Mouse (Mus musculus) MEL (cell line): Measurements from ENCODE around the gene Cyb5rl. TPM values are rescaled to one million over a fixed set of nuclear protein-coding genes. Genes with fewer than 3 reads are reported as not detected.
A peak's percentile ranks its signal among the peaks of the same experiment; 100 is the strongest.

Source experiments
- DNase-seq: peaks from one replicate; pipeline ENCODE4 v3.0.0; 2011; ENCODE audit warnings: low read depth, low spot score
- H3K27ac ChIP-seq: 2 replicates; pipeline ENCODE4 v1.5.1; 2012; ENCODE audit warnings: low read depth, mild to moderate bottlenecking, control low read depth, low read length, moderate library complexity; ENCODE audit not compliant: control insufficient read depth
- H3K27me3 ChIP-seq, 2 experiments: fragments of 150-350 bp in 1 of 2; sonication (generic) in 1 of 2; 2 replicates each; pipeline ENCODE4 v1.6.1; 2012; ENCODE audit warnings: low read length in 2 of 2, mild to moderate bottlenecking in 2 of 2, improper control_type of control experiment in 1 of 2, moderate library complexity in 1 of 2; ENCODE audit not compliant: insufficient read depth in 2 of 2, control insufficient read depth in 1 of 2
- H3K36me3 ChIP-seq, 2 experiments: 2 replicates each; pipeline ENCODE4 v1.6.1; 2012 to 2014; ENCODE audit warnings: low read length in 2 of 2, improper control_type of control experiment in 1 of 2, inconsistent platforms in 1 of 2, mild to moderate bottlenecking in 1 of 2; ENCODE audit not compliant: insufficient read depth in 2 of 2, control insufficient read depth in 1 of 2
- H3K4me1 ChIP-seq, 2 experiments: fragments of 150-350 bp in 1 of 2; sonication (generic) in 1 of 2; 2 replicates each; pipeline ENCODE4 v1.6.1; 2012; ENCODE audit warnings: low read length in 2 of 2, improper control_type of control experiment in 1 of 2, mild to moderate bottlenecking in 1 of 2; ENCODE audit not compliant: insufficient read depth in 2 of 2, control insufficient read depth in 1 of 2
- H3K4me3 ChIP-seq, 2 experiments: fragments of 150-350 bp in 1 of 2; sonication (generic) in 1 of 2; 2 replicates each; pipeline ENCODE4 v1.5.1; 2012; ENCODE audit warnings: low read depth in 2 of 2, low read length in 2 of 2, mild to moderate bottlenecking in 2 of 2, moderate library complexity in 2 of 2, control low read depth in 1 of 2, improper control_type of control experiment in 1 of 2; ENCODE audit not compliant: control insufficient read depth in 1 of 2, insufficient read depth in 1 of 2
- H3K79me2 ChIP-seq: 2 replicates; pipeline ENCODE4 v1.6.1; 2012; ENCODE audit warnings: mild to moderate bottlenecking, low read length, moderate library complexity; ENCODE audit not compliant: control insufficient read depth, poor library complexity, insufficient read depth
- H3K9ac ChIP-seq: 2 replicates; pipeline ENCODE4 v1.6.1; 2012; ENCODE audit warnings: low read depth, mild to moderate bottlenecking, control low read depth, low read length, moderate library complexity; ENCODE audit not compliant: control insufficient read depth, poor library complexity, severe bottlenecking
- H3K9me3 ChIP-seq: fragments of 150-350 bp; sonication (generic); replicated peaks from 2 replicates; pipeline ENCODE4 v1.6.1; 2012; ENCODE audit warnings: mild to moderate bottlenecking, low read length, improper control_type of control experiment, moderate library complexity; ENCODE audit not compliant: insufficient read depth
- BHLHE40 ChIP-seq: IDR thresholded peaks from 2 replicates; pipeline ENCODE4 v1.6.1; 2012; ENCODE audit warnings: low read depth, mild to moderate bottlenecking, inconsistent platforms, low read length, improper control_type of control experiment, borderline replicate concordance
- CHD1 ChIP-seq: IDR thresholded peaks from 2 replicates; pipeline ENCODE4 v1.6.1; 2012; ENCODE audit warnings: low read depth, mild to moderate bottlenecking, inconsistent platforms, low read length, improper control_type of control experiment
- E2F4 ChIP-seq: IDR thresholded peaks from 2 replicates; pipeline ENCODE4 v1.6.1; 2011; ENCODE audit warnings: low read depth, low read length, improper control_type of control experiment, borderline replicate concordance
- ELF1 ChIP-seq: IDR thresholded peaks from 2 replicates; pipeline ENCODE4 v1.6.1; 2014; ENCODE audit warnings: low read depth, mild to moderate bottlenecking, inconsistent platforms, low read length, improper control_type of control experiment, moderate library complexity
- EP300 ChIP-seq, 2 experiments: IDR thresholded peaks; 2 replicates each; pipeline ENCODE4 v1.6.1; 2011; ENCODE audit warnings: improper control_type of control experiment in 2 of 2, low read length in 2 of 2, low read depth in 1 of 2, mild to moderate bottlenecking in 1 of 2
- GATA1 ChIP-seq: IDR thresholded peaks from 2 replicates; pipeline ENCODE4 v1.6.1; 2011; ENCODE audit warnings: low read depth, low read length, improper control_type of control experiment
- JUND ChIP-seq: IDR thresholded peaks from 2 replicates; pipeline ENCODE4 v1.6.1; 2011; ENCODE audit warnings: low read depth, mild to moderate bottlenecking, improper control_type of control experiment, low read length
- KAT2A ChIP-seq: conservative IDR thresholded peaks from 2 replicates; pipeline ENCODE4 v1.6.1; 2012; ENCODE audit warnings: low read depth, low read length, improper control_type of control experiment, inconsistent platforms
- MAFK ChIP-seq: IDR thresholded peaks from 2 replicates; pipeline ENCODE4 v1.6.1; 2011; ENCODE audit warnings: low read depth, mild to moderate bottlenecking, low read length, improper control_type of control experiment, borderline replicate concordance
- MAX ChIP-seq: IDR thresholded peaks from 2 replicates; pipeline ENCODE4 v1.6.1; 2011; ENCODE audit warnings: low read length, improper control_type of control experiment
- MAZ ChIP-seq: IDR thresholded peaks from 2 replicates; pipeline ENCODE4 v1.6.1; 2012; ENCODE audit warnings: low read depth, mild to moderate bottlenecking, inconsistent platforms, low read length, improper control_type of control experiment
- MXI1 ChIP-seq: IDR thresholded peaks from 2 replicates; pipeline ENCODE4 v1.6.1; 2011; ENCODE audit warnings: mild to moderate bottlenecking, low read depth, low read length, improper control_type of control experiment
- NRF1 ChIP-seq: IDR thresholded peaks from 2 replicates; pipeline ENCODE4 v1.6.1; 2014; ENCODE audit warnings: low read depth, mild to moderate bottlenecking, inconsistent platforms, low read length, improper control_type of control experiment, moderate library complexity; ENCODE audit not compliant: poor library complexity, insufficient read depth, severe bottlenecking
- POLR2A ChIP-seq, 2 experiments: IDR thresholded peaks; 2 replicates each; pipeline ENCODE4 v1.6.1; 2011 to 2012; ENCODE audit warnings: low read length in 2 of 2, mild to moderate bottlenecking in 2 of 2, control low read depth in 1 of 2, improper control_type of control experiment in 1 of 2, low read depth in 1 of 2, moderate library complexity in 1 of 2; ENCODE audit not compliant: control insufficient read depth in 1 of 2, insufficient read depth in 1 of 2, poor library complexity in 1 of 2
- RCOR1 ChIP-seq: IDR thresholded peaks from 2 replicates; pipeline ENCODE4 v1.6.1; 2012; ENCODE audit warnings: low read depth, mild to moderate bottlenecking, inconsistent platforms, low read length, improper control_type of control experiment
- SMC3 ChIP-seq: IDR thresholded peaks from 2 replicates; pipeline ENCODE4 v1.6.1; 2011; ENCODE audit warnings: low read depth, low read length, improper control_type of control experiment
- TAL1 ChIP-seq: IDR thresholded peaks from 2 replicates; pipeline ENCODE4 v1.6.1; 2012; ENCODE audit warnings: mild to moderate bottlenecking, inconsistent platforms, low read length, moderate library complexity, mixed read lengths
- UBTF ChIP-seq: IDR thresholded peaks from 2 replicates; pipeline ENCODE4 v1.6.1; 2012; ENCODE audit warnings: low read depth, mild to moderate bottlenecking, inconsistent platforms, low read length, improper control_type of control experiment, moderate library complexity, borderline replicate concordance; ENCODE audit not compliant: insufficient read depth
- USF2 ChIP-seq, 2 experiments: IDR thresholded peaks; 2 replicates each; pipeline ENCODE4 v1.6.1; 2011 to 2012; ENCODE audit warnings: improper control_type of control experiment in 2 of 2, low read length in 2 of 2, borderline replicate concordance in 1 of 2, inconsistent platforms in 1 of 2, low read depth in 1 of 2, mild to moderate bottlenecking in 1 of 2; ENCODE audit not compliant: insufficient read depth in 1 of 2
- ZC3H11A ChIP-seq: IDR thresholded peaks from 2 replicates; pipeline ENCODE4 v1.6.1; 2012; ENCODE audit warnings: low read depth, mild to moderate bottlenecking, inconsistent platforms, low read length, improper control_type of control experiment
- ZMIZ1 ChIP-seq: IDR thresholded peaks from 2 replicates; pipeline ENCODE4 v1.6.1; 2012; ENCODE audit warnings: low read depth, mild to moderate bottlenecking, inconsistent platforms, low read length, improper control_type of control experiment, moderate library complexity
- polyA plus RNA-seq, 2 experiments: library from polyadenylated mRNA; stranded (reverse) in 1 of 2; unstranded in 1 of 2; fragments of >175 nt in 1 of 2; fragments of >200 nt in 1 of 2; gene quantifications; 2 replicates each; pipeline versions ENCODE4 v1.2.1 to v1.2.4; 2012; ENCODE audit warnings: low replicate concordance in 2 of 2, low read depth in 1 of 2; ENCODE audit not compliant: insufficient read length in 2 of 2, insufficient read depth in 1 of 2, missing spikeins in 1 of 2
- total RNA-seq: library from RNA; depleted of rRNA; stranded (reverse); fragments of 300-350 nt; gene quantifications from 2 replicates; pipeline ENCODE4 v1.2.3, GENCODE M21; 2012

Gene Cyb5rl
- total and polyA plus RNA-seq, 3 experiments: 8.5 to 9.3 TPM; not detected in 1

GRCm38 (mm10) chr4:107124376-107124775 lies 57.6 kb downstream of the Cyb5rl start:
- no peaks in the 10 kb centered on the region for H3K79me2 ChIP-seq
- no peak overlapping the region for H3K4me3 ChIP-seq
- TF ChIP-seq MXI1: no peak
- TF ChIP-seq MAZ: no peak
- TF ChIP-seq JUND: no peak
- no peak for TF ChIP-seq UBTF
- TF ChIP-seq KAT2A: no peak
- TF ChIP-seq ZMIZ1: no peak
- TF ChIP-seq CHD1: no peak
- TF ChIP-seq NRF1: no peak
- TF ChIP-seq MAFK: no peak
- no peak for TF ChIP-seq E2F4
- TF ChIP-seq MAX: no peak
- no peak for TF ChIP-seq GATA1
- TF ChIP-seq POLR2A (IDR thresholded peaks at IDR 0.05; ENCODE audit: control insufficient read depth in 1 of 2, insufficient read depth in 1 of 2, low read depth in 1 of 2, low read length in 2 of 2, poor library complexity in 1 of 2): no peak
- no peak for TF ChIP-seq RCOR1
- TF ChIP-seq BHLHE40: no peak
- no peak for TF ChIP-seq TAL1
- no peak for TF ChIP-seq USF2 (IDR thresholded peaks at IDR 0.05; ENCODE audit: borderline replicate concordance in 1 of 2, insufficient read depth in 1 of 2, low read depth in 1 of 2, low read length in 2 of 2)
- TF ChIP-seq EP300 (IDR thresholded peaks at IDR 0.05; ENCODE audit: low read depth in 1 of 2, low read length in 2 of 2): no peak
- no peak for TF ChIP-seq ZC3H11A
- no peak overlapping the region for H3K27ac ChIP-seq
- H3K4me1 ChIP-seq: peaks cover 0 to 2% of the 10 kb centered on the region in 2 experiments; a peak in 1 of 4 replicates
- peaks cover 0 to 2% of the 10 kb centered on the region in 2 experiments; a peak in 1 of 4 replicates for H3K27me3 ChIP-seq
- no peak for DNase-seq
- H3K9ac ChIP-seq: no peak overlapping the region
- H3K9me3 ChIP-seq: no peaks in the 10 kb centered on the region
- H3K36me3 ChIP-seq: no peaks in the 10 kb centered on the region; a peak in 1 of 4 replicates

DNA sequence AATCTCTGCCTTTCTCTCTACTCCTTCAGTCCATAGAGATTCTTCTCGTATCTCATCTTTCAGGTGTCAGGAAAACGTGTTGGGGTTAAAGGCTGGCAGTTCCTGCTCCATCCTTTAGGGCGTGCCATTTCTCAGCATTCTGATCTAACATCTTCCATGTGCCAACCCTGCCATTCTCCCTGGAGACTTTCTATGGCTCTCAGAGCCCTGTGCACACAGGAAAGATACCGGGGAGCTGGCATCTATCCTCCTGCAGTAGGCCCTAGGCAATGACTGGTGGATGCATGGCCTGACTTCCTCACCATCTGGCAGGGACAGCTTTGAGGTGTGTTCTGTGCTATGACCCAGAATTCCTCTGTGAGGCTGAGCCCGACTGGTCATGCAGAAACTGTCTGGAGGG lies 58.3 kb downstream of the Cyb5rl start:
- peaks cover 0 to 2% of the 10 kb centered on the region in 2 experiments; a peak in 1 of 4 replicates for H3K4me1 ChIP-seq
- H3K27me3 ChIP-seq: peaks cover 0 to 2% of the 10 kb centered on the region in 2 experiments; a peak in 1 of 4 replicates
- no peaks in the 10 kb centered on the region for H3K9me3 ChIP-seq
- DNase-seq: no peak
- H3K4me3 ChIP-seq: no peak overlapping the region
- H3K79me2 ChIP-seq: no peaks in the 10 kb centered on the region
- no peaks in the 10 kb centered on the region; a peak in 1 of 4 replicates for H3K36me3 ChIP-seq
- H3K27ac ChIP-seq: no peak overlapping the region
- no peak overlapping the region for H3K9ac ChIP-seq
- 0 out of 2 replicates have a peak, but pooled peaks have one; percentile 14 for TF ChIP-seq SMC3
- no peak for TF ChIP-seq ELF1
